Mouse (Mus musculus) midbrain, embryonic 10.5 days (tissue): ENCODE measurements at regions not wholly inside any gene's neighbourhood (a gene's known extent, or its start where the extent isn't known, plus 50 kb on each side); places are given as distances from the start of the nearest gene placed in this dataset.

Source experiments
- DNase-seq: peaks from one replicate; pipeline ENCODE4 v3.0.0-alpha.2; 2017; ENCODE audit warnings: low spot score
- H3K27ac ChIP-seq: fragments of 300-500 bp; sonication (generic); replicated peaks from 2 replicates; pipeline ENCODE4 v1.5.1; 2016; ENCODE audit warnings: mild to moderate bottlenecking
- H3K27me3 ChIP-seq: fragments of 300-500 bp; sonication (generic); 2 replicates; pipeline ENCODE4 v1.6.1; 2016; ENCODE audit warnings: low read depth, mild to moderate bottlenecking; ENCODE audit not compliant: poor library complexity, severe bottlenecking
- H3K36me3 ChIP-seq: fragments of 300-500 bp; sonication (generic); 2 replicates; pipeline ENCODE4 v1.6.1; 2016; ENCODE audit warnings: mild to moderate bottlenecking, moderate library complexity
- H3K4me1 ChIP-seq: fragments of 300-500 bp; sonication (generic); 2 replicates; pipeline ENCODE4 v1.6.1; 2016
- H3K4me3 ChIP-seq: fragments of 300-500 bp; sonication (generic); 2 replicates; pipeline ENCODE4 v1.5.1; 2016; ENCODE audit warnings: mild to moderate bottlenecking, moderate library complexity
- H3K9me3 ChIP-seq: fragments of 300-500 bp; sonication (generic); replicated peaks from 2 replicates; pipeline ENCODE4 v1.6.1; 2016; ENCODE audit warnings: mild to moderate bottlenecking
- WGBS: fragments of 180-500 bp; shearing (Covaris S2); methylation state at CpG from one replicate; pipeline ENCODE4 v1.1.7; 2016; 5-methylcytosine and 5-hydroxymethylcytosine counted together

GRCm38 (mm10) chr5:82288069-82288845, 1066.7 kb downstream of the Tecrl start:
- Histone ChIP-seq H3K4me3 (no peak overlapping the region), H3K27ac (no peak overlapping the region), H3K4me1 (no peaks in the 10 kb centered on the region), H3K27me3 (no peaks in the 10 kb centered on the region), H3K36me3 (no peaks in the 10 kb centered on the region), H3K9me3 (no peaks in the 10 kb centered on the region)
- DNase-seq: no peak
- WGBS: 89% methylated on average over 5 of the region's 5 CpGs

- no peak overlapping the region for H3K4me3 ChIP-seq
- no peak for DNase-seq
- H3K27me3 ChIP-seq: no peaks in the 10 kb centered on the region
- 89% methylated on average over 3 of the region's 3 CpGs for WGBS
- no peak overlapping the region for H3K27ac ChIP-seq
- no peaks in the 10 kb centered on the region for H3K36me3 ChIP-seq
- no peaks in the 10 kb centered on the region for H3K4me1 ChIP-seq
- no peaks in the 10 kb centered on the region for H3K9me3 ChIP-seq
These were observed 1101.5 kb downstream of the Tecrl start for GRCm38 (mm10) chr5:82253356-82254104.

- H3K27ac ChIP-seq: no peak overlapping the region
- 85% methylated on average over 3 of the region's 3 CpGs for WGBS
- DNase-seq: no peak
- no peak overlapping the region for H3K4me3 ChIP-seq
- no peaks in the 10 kb centered on the region for H3K27me3 ChIP-seq
- no peaks in the 10 kb centered on the region for H3K36me3 ChIP-seq
- no peaks in the 10 kb centered on the region for H3K9me3 ChIP-seq
- H3K4me1 ChIP-seq: no peaks in the 10 kb centered on the region
These were observed 1128.7 kb downstream of the Tecrl start for GRCm38 (mm10) chr5:82226329-82226728.

- Histone ChIP-seq H3K4me1 (no peaks in the 10 kb centered on the region), H3K4me3 (no peak overlapping the region), H3K36me3 (no peaks in the 10 kb centered on the region), H3K27ac (no peak overlapping the region), H3K27me3 (no peaks in the 10 kb centered on the region), H3K9me3 (no peaks in the 10 kb centered on the region)
- WGBS: 91% methylated on average over 2 of the region's 2 CpGs
- DNase-seq: no peak
These were observed 1131.4 kb downstream of the Tecrl start for GRCm38 (mm10) chr5:82223622-82224021.

GRCm38 (mm10) chr5:82203606-82204005, 1151.4 kb downstream of the Tecrl start:
- H3K27ac ChIP-seq: no peak overlapping the region
- 93% methylated on average over 3 of the region's 3 CpGs for WGBS
- no peaks in the 10 kb centered on the region for H3K36me3 ChIP-seq
- no peak overlapping the region for H3K4me3 ChIP-seq
- H3K9me3 ChIP-seq: no peaks in the 10 kb centered on the region
- DNase-seq: no peak
- no peaks in the 10 kb centered on the region for H3K27me3 ChIP-seq
- H3K4me1 ChIP-seq: no peaks in the 10 kb centered on the region
